Comparison of ENCODE assay signal across 11 mouse cellular contexts in genomic region chr12:113152991-113153525, GRCm38 (mm10). TPM values are rescaled to one million over a fixed set of nuclear protein-coding genes. Genes with fewer than 3 reads are reported as not detected.
DNase-seq lines count a peak whose midpoint lies in the region; ATAC-seq lines count a peak whose summit lies in the region.
"Had no signal": no experiment of that assay in that cellular context is flagged by ENCODE, and none has a peak within 500 bp of the region (broad histone marks: within the 10 kb centered on the region; RNA-seq: fewer than 3 reads in every experiment).

No protein-coding gene starts in this region.

- peaks cover 60% of the 10 kb centered on the region for H3K27me3 ChIP-seq in limb, embryonic 12.5 days
- peaks cover 72% of the 10 kb centered on the region for H3K27me3 ChIP-seq in limb, embryonic 10.5 days (ENCODE audit: low read depth, poor library complexity, severe bottlenecking)
- peaks cover 14% of the 10 kb centered on the region for H3K27me3 ChIP-seq in embryonic facial prominence, embryonic 14.5 days (replicated peaks; ENCODE audit: control insufficient read depth, insufficient read depth, low read length)
- H3K27me3 ChIP-seq in liver, embryonic 15.5 days: peaks cover 62% of the 10 kb centered on the region
- 0 out of 2 replicates have a peak, but pooled peaks cover 23% of the 10 kb centered on the region for H3K27me3 ChIP-seq in hindbrain, embryonic 14.5 days (ENCODE audit: control insufficient read depth, insufficient read depth, low read length)

- 0 out of 2 replicates have a peak overlapping the region, but pooled peaks have one; percentile 84 for H3K4me2 ChIP-seq in limb, embryonic 12.5 days
- H3K4me2 ChIP-seq in embryonic facial prominence, embryonic 14.5 days (ENCODE audit: low read depth, low read length): peak overlapping the region; percentile 91
- H3K4me2 ChIP-seq in liver, embryonic 15.5 days: peak overlapping the region; percentile 80
- H3K4me2 ChIP-seq in hindbrain, embryonic 14.5 days (replicated peaks): no peak overlapping the region

- WGBS in limb, embryonic 12.5 days: 73% methylated on average over 6 of the region's 6 CpGs
- 85% methylated on average over 6 of the region's 6 CpGs for WGBS in limb, embryonic 10.5 days
- WGBS in embryonic facial prominence, embryonic 14.5 days: 88% methylated on average over 6 of the region's 6 CpGs
- WGBS in liver, embryonic 15.5 days (ENCODE audit: insufficient replicate concordance): 75% methylated on average over 6 of the region's 6 CpGs
- WGBS in hindbrain, embryonic 14.5 days: 79% methylated on average over 6 of the region's 6 CpGs

- no peak overlapping the region for H3K9ac ChIP-seq in limb, embryonic 12.5 days (replicated peaks)
- H3K9ac ChIP-seq in embryonic facial prominence, embryonic 14.5 days (ENCODE audit: low read depth, low read length): no peak overlapping the region
- H3K9ac ChIP-seq in liver, embryonic 15.5 days: no peak overlapping the region
- H3K9ac ChIP-seq in hindbrain, embryonic 14.5 days: no peak overlapping the region

- ATAC-seq in limb, embryonic 12.5 days (ENCODE audit: insufficient number of reproducible peaks, insufficient read depth, low FRiP score, low TSS enrichment, low read depth): no peak
- ATAC-seq in embryonic facial prominence, embryonic 14.5 days (ENCODE audit: low read depth): no peak
- no peak for ATAC-seq in liver, embryonic 15.5 days (ENCODE audit: insufficient read depth)
- ATAC-seq in hindbrain, embryonic 14.5 days (ENCODE audit: low FRiP score): no peak

- no peaks in the 10 kb centered on the region for H3K9me3 ChIP-seq in limb, embryonic 12.5 days
- no peaks in the 10 kb centered on the region for H3K9me3 ChIP-seq in limb, embryonic 10.5 days (replicated peaks)
- no peaks in the 10 kb centered on the region for H3K9me3 ChIP-seq in embryonic facial prominence, embryonic 14.5 days (ENCODE audit: control insufficient read depth, low read length)
- no peaks in the 10 kb centered on the region for H3K9me3 ChIP-seq in liver, embryonic 15.5 days (replicated peaks)
- H3K9me3 ChIP-seq in hindbrain, embryonic 14.5 days (ENCODE audit: control insufficient read depth, low read length): no peaks in the 10 kb centered on the region
- H3K9me3 ChIP-seq: midbrain, embryonic 12.5 days had no signal

- peaks cover 29% of the 10 kb centered on the region for H3K4me1 ChIP-seq in limb, embryonic 12.5 days (replicated peaks)
- peaks cover 42% of the 10 kb centered on the region for H3K4me1 ChIP-seq in limb, embryonic 10.5 days
- peaks cover 20% of the 10 kb centered on the region for H3K4me1 ChIP-seq in embryonic facial prominence, embryonic 14.5 days (ENCODE audit: control insufficient read depth, insufficient read depth, low read length)
- H3K4me1 ChIP-seq in liver, embryonic 15.5 days (replicated peaks): peaks cover 69% of the 10 kb centered on the region
- peaks cover 28% of the 10 kb centered on the region for H3K4me1 ChIP-seq in hindbrain, embryonic 14.5 days (replicated peaks; ENCODE audit: control insufficient read depth, insufficient read depth, low read length)

- peak; percentile 28 for DNase-seq in cerebellum, adult 11-12 months
- no peak for DNase-seq in cerebellum, adult 9-10 months
- DNase-seq in limb, embryonic 10.5 days (ENCODE audit: low spot score): no peak
- no peak for DNase-seq in embryonic facial prominence, embryonic 14.5 days (ENCODE audit: low spot score)
- DNase-seq in right cerebral cortex, postnatal 25 days: no peak
- no peak for DNase-seq in hindbrain, embryonic 14.5 days (ENCODE audit: low spot score)
- DNase-seq: cerebellum, adult 8-10 months; kidney, adult 8-10 months had no signal

- no peak overlapping the region for H3K27ac ChIP-seq in limb, embryonic 12.5 days
- H3K27ac ChIP-seq in limb, embryonic 10.5 days: no peak overlapping the region
- H3K27ac ChIP-seq in embryonic facial prominence, embryonic 14.5 days (replicated peaks; ENCODE audit: low read depth, low read length): no peak overlapping the region
- no peak overlapping the region for H3K27ac ChIP-seq in liver, embryonic 15.5 days (replicated peaks)
- H3K27ac ChIP-seq in hindbrain, embryonic 14.5 days: no peak overlapping the region
- H3K27ac ChIP-seq: midbrain, embryonic 12.5 days had no signal

- peaks cover 6% of the 10 kb centered on the region for H3K36me3 ChIP-seq in limb, embryonic 12.5 days
- H3K36me3 ChIP-seq in limb, embryonic 10.5 days: peaks cover 2% of the 10 kb centered on the region; the same call in 1 of the 2 replicates
- no peaks in the 10 kb centered on the region for H3K36me3 ChIP-seq in embryonic facial prominence, embryonic 14.5 days (ENCODE audit: control insufficient read depth, insufficient read depth, low read length)
- no peaks in the 10 kb centered on the region for H3K36me3 ChIP-seq in liver, embryonic 15.5 days (replicated peaks)
- no peaks in the 10 kb centered on the region for H3K36me3 ChIP-seq in hindbrain, embryonic 14.5 days (replicated peaks; ENCODE audit: control insufficient read depth, insufficient read depth)

- 0 out of 2 replicates have a peak overlapping the region, but pooled peaks have one; percentile 50 for H3K4me3 ChIP-seq in limb, embryonic 12.5 days (replicated peaks)
- H3K4me3 ChIP-seq in limb, embryonic 10.5 days: no peak overlapping the region
- H3K4me3 ChIP-seq in embryonic facial prominence, embryonic 14.5 days (ENCODE audit: low read depth, low read length): peak overlapping the region; percentile 50
- H3K4me3 ChIP-seq in liver, embryonic 15.5 days (replicated peaks): no peak overlapping the region
- no peak overlapping the region for H3K4me3 ChIP-seq in hindbrain, embryonic 14.5 days (replicated peaks; ENCODE audit: low read length)

RNA-seq across cellular contexts. Expression of gene Tedc1, which starts 3.2 kb away (rescaled TPM):
- 44.1 and 44.6 TPM in 2 replicates for polyA plus RNA-seq in limb, embryonic 12.5 days (2016; fragmentation: Nextera tagmentation; extraction: Ambion mirVana)
- polyA plus RNA-seq in limb, embryonic 10.5 days (2016; fragmentation: Nextera tagmentation; extraction: Ambion mirVana): 49.4 and 60.2 TPM in 2 replicates
- polyA plus RNA-seq in embryonic facial prominence, embryonic 14.5 days (2014; fragmentation: Nextera tagmentation; extraction: Ambion mirVana): 19.8 and 23.5 TPM in 2 replicates
- 11.3 and 11.5 TPM in 2 replicates for polyA plus RNA-seq in liver, embryonic 15.5 days (2015; fragmentation: Nextera tagmentation; extraction: Ambion mirVana)
- 10.2 and 14.4 TPM in 2 replicates for polyA plus RNA-seq in hindbrain, embryonic 14.5 days (2014; fragmentation: Nextera tagmentation; extraction: Ambion mirVana)

RNA-seq across cellular contexts. Expression of gene Crip1, which starts 6.9 kb away (rescaled TPM):
- polyA plus RNA-seq in limb, embryonic 12.5 days (2016; fragmentation: Nextera tagmentation; extraction: Ambion mirVana): 71.0 and 73.2 TPM in 2 replicates
- 48.7 and 61.0 TPM in 2 replicates for polyA plus RNA-seq in limb, embryonic 10.5 days (2016; fragmentation: Nextera tagmentation; extraction: Ambion mirVana)
- 408 and 507 TPM in 2 replicates for polyA plus RNA-seq in embryonic facial prominence, embryonic 14.5 days (2014; fragmentation: Nextera tagmentation; extraction: Ambion mirVana)
- polyA plus RNA-seq in liver, embryonic 15.5 days (2015; fragmentation: Nextera tagmentation; extraction: Ambion mirVana): 89.4 and 102 TPM in 2 replicates
- 30.5 and 34.4 TPM in 2 replicates for polyA plus RNA-seq in hindbrain, embryonic 14.5 days (2014; fragmentation: Nextera tagmentation; extraction: Ambion mirVana)

RNA-seq across cellular contexts. Expression of gene Crip2, which starts 13.0 kb away (rescaled TPM):
- 51.4 and 53.7 TPM in 2 replicates for polyA plus RNA-seq in limb, embryonic 12.5 days (2016; fragmentation: Nextera tagmentation; extraction: Ambion mirVana)
- polyA plus RNA-seq in limb, embryonic 10.5 days (2016; fragmentation: Nextera tagmentation; extraction: Ambion mirVana): 58.8 and 63.8 TPM in 2 replicates
- 154 and 185 TPM in 2 replicates for polyA plus RNA-seq in embryonic facial prominence, embryonic 14.5 days (2014; fragmentation: Nextera tagmentation; extraction: Ambion mirVana)
- 45.1 and 51.5 TPM in 2 replicates for polyA plus RNA-seq in liver, embryonic 15.5 days (2015; fragmentation: Nextera tagmentation; extraction: Ambion mirVana)
- 280 and 288 TPM in 2 replicates for polyA plus RNA-seq in hindbrain, embryonic 14.5 days (2014; fragmentation: Nextera tagmentation; extraction: Ambion mirVana)

RNA-seq across cellular contexts. Expression of gene Tmem121, which starts 32.7 kb away (rescaled TPM):
- 17.5 and 18.7 TPM in 2 replicates for polyA plus RNA-seq in limb, embryonic 12.5 days (2016; fragmentation: Nextera tagmentation; extraction: Ambion mirVana)
- 12.3 and 15.7 TPM in 2 replicates for polyA plus RNA-seq in limb, embryonic 10.5 days (2016; fragmentation: Nextera tagmentation; extraction: Ambion mirVana)
- 8.7 and 11.5 TPM in 2 replicates for polyA plus RNA-seq in embryonic facial prominence, embryonic 14.5 days (2014; fragmentation: Nextera tagmentation; extraction: Ambion mirVana)
- polyA plus RNA-seq in liver, embryonic 15.5 days (2015; fragmentation: Nextera tagmentation; extraction: Ambion mirVana): 0.33 and 0.54 TPM in 2 replicates
- 28.0 and 33.4 TPM in 2 replicates for polyA plus RNA-seq in hindbrain, embryonic 14.5 days (2014; fragmentation: Nextera tagmentation; extraction: Ambion mirVana)

RNA-seq across cellular contexts. Expression of gene Mta1, which starts 55.0 kb away (rescaled TPM):
- polyA plus RNA-seq in limb, embryonic 12.5 days (2016; fragmentation: Nextera tagmentation; extraction: Ambion mirVana): 19.3 and 20.5 TPM in 2 replicates
- polyA plus RNA-seq in limb, embryonic 10.5 days (2016; fragmentation: Nextera tagmentation; extraction: Ambion mirVana): 22.9 and 25.9 TPM in 2 replicates
- 19.8 and 21.3 TPM in 2 replicates for polyA plus RNA-seq in embryonic facial prominence, embryonic 14.5 days (2014; fragmentation: Nextera tagmentation; extraction: Ambion mirVana)
- 3.8 and 4.4 TPM in 2 replicates for polyA plus RNA-seq in liver, embryonic 15.5 days (2015; fragmentation: Nextera tagmentation; extraction: Ambion mirVana)
- polyA plus RNA-seq in hindbrain, embryonic 14.5 days (2014; fragmentation: Nextera tagmentation; extraction: Ambion mirVana): 17.8 and 19.3 TPM in 2 replicates

Comparison
In these comparisons a context has a peak if more than half of its experiments do, and no peak if none do; other contexts are left out.
1. H3K4me3 ChIP-seq: peak in limb, embryonic 12.5 days (single experiment) and embryonic facial prominence, embryonic 14.5 days (single experiment); none in limb, embryonic 10.5 days (single experiment), liver, embryonic 15.5 days (single experiment) and hindbrain, embryonic 14.5 days (single experiment).